Mouse (Mus musculus): ENCODE measurements around the gene Pdzk1.

Pdzk1 gene

GRCm38 (mm10) chr3:96828984-96829383 is at the start of gene Pdzk1, which contains the start of gene Cd160:
Gene Pdzk1 (plus strand): TSS chr3:96829284.
Gene Cd160 (minus strand): TSS chr3:96829351.
- DNase-seq (ENCODE audit: inconsistent age in 2 of 2, low spot score in 1 of 2): no peak

GRCm38 (mm10) chr3:96782236-96782635 is 46.8 kb upstream of the Pdzk1 start:
- no peak for DNase-seq (ENCODE audit: inconsistent age in 2 of 2, low spot score in 1 of 2)

GRCm38 (mm10) chr3:96787784-96788183 is 41.3 kb upstream of the Pdzk1 start:
- no peak for DNase-seq (ENCODE audit: inconsistent age in 2 of 2, low spot score in 1 of 2)

GRCm38 (mm10) chr3:96788506-96788905 is 40.6 kb upstream of the Pdzk1 start:
- no peak for DNase-seq (ENCODE audit: inconsistent age in 2 of 2, low spot score in 1 of 2)

- no peak for DNase-seq (ENCODE audit: inconsistent age in 2 of 2, low spot score in 1 of 2)
Measured at GRCm38 (mm10) chr3:96800254-96800653, 28.8 kb upstream of the Pdzk1 start.

GRCm38 (mm10) chr3:96802214-96802613 is 26.9 kb upstream of the Pdzk1 start:
- DNase-seq (ENCODE audit: inconsistent age in 2 of 2, low spot score in 1 of 2): no peak

- DNase-seq (ENCODE audit: inconsistent age in 2 of 2, low spot score in 1 of 2): no peak
Measured at GRCm38 (mm10) chr3:96808136-96808535, 20.9 kb upstream of the Pdzk1 start.

GRCm38 (mm10) chr3:96808651-96809050 is 20.4 kb upstream of the Pdzk1 start:
- no peak for DNase-seq (ENCODE audit: inconsistent age in 2 of 2, low spot score in 1 of 2)

GRCm38 (mm10) chr3:96811232-96811631 is 17.9 kb upstream of the Pdzk1 start:
- DNase-seq (ENCODE audit: inconsistent age in 2 of 2, low spot score in 1 of 2): no peak

- DNase-seq (ENCODE audit: inconsistent age in 2 of 2, low spot score in 1 of 2): peak; percentile 74 to 93
Measured at GRCm38 (mm10) chr3:96812395-96813091, 16.5 kb upstream of the Pdzk1 start.

- peak; percentile 45 to 79 for DNase-seq (ENCODE audit: inconsistent age in 2 of 2, low spot score in 1 of 2)
Measured at GRCm38 (mm10) chr3:96813106-96813505, 16.0 kb upstream of the Pdzk1 start.

GRCm38 (mm10) chr3:96813591-96814244 is 15.4 kb upstream of the Pdzk1 start:
- DNase-seq (ENCODE audit: inconsistent age in 2 of 2, low spot score in 1 of 2): no peak

GRCm38 (mm10) chr3:96814342-96814741 is 14.7 kb upstream of the Pdzk1 start:
- no peak for DNase-seq (ENCODE audit: inconsistent age in 2 of 2, low spot score in 1 of 2)

GRCm38 (mm10) chr3:96820116-96820915 is 8.8 kb upstream of the Pdzk1 start:
- peak in 1 of 2 experiments; percentile 79 for DNase-seq (ENCODE audit: inconsistent age in 2 of 2, low spot score in 1 of 2)

- DNase-seq (ENCODE audit: inconsistent age in 2 of 2, low spot score in 1 of 2): no peak
Measured at GRCm38 (mm10) chr3:96821581-96821980, 7.5 kb upstream of the Pdzk1 start.

- no peak for DNase-seq (ENCODE audit: inconsistent age in 2 of 2, low spot score in 1 of 2)
Measured at GRCm38 (mm10) chr3:96823701-96824100, 5.4 kb upstream of the Pdzk1 start.

- no peak for DNase-seq (ENCODE audit: inconsistent age in 2 of 2, low spot score in 1 of 2)
Measured at GRCm38 (mm10) chr3:96824614-96825013, 4.5 kb upstream of the Pdzk1 start.

GRCm38 (mm10) chr3:96825261-96825660 is 3.8 kb upstream of the Pdzk1 start:
- no peak for DNase-seq (ENCODE audit: inconsistent age in 2 of 2, low spot score in 1 of 2)

GRCm38 (mm10) chr3:96828308-96828864 is 698 bp upstream of the Pdzk1 start:
- DNase-seq (ENCODE audit: inconsistent age in 2 of 2, low spot score in 1 of 2): no peak

GRCm38 (mm10) chr3:96829856-96830255 is 772 bp downstream of the Pdzk1 start:
- no peak for DNase-seq (ENCODE audit: inconsistent age in 2 of 2, low spot score in 1 of 2)

- no peak for DNase-seq (ENCODE audit: inconsistent age in 2 of 2, low spot score in 1 of 2)
Measured at GRCm38 (mm10) chr3:96832930-96833329, 3.8 kb downstream of the Pdzk1 start.

Data from adrenal gland, adult (tissue).